Mouse (Mus musculus) kidney, adult 9 months (tissue): ENCODE results near the gene Pcare.

Experiments used
- DNase-seq: peaks from one replicate; pipeline ENCODE4 v3.0.0; 2022

Gene Pcare

GRCm38 (mm10) chr17:71721019-71721418, 31.7 kb downstream of the Pcare start:
- DNase-seq, result no peak

DNA sequence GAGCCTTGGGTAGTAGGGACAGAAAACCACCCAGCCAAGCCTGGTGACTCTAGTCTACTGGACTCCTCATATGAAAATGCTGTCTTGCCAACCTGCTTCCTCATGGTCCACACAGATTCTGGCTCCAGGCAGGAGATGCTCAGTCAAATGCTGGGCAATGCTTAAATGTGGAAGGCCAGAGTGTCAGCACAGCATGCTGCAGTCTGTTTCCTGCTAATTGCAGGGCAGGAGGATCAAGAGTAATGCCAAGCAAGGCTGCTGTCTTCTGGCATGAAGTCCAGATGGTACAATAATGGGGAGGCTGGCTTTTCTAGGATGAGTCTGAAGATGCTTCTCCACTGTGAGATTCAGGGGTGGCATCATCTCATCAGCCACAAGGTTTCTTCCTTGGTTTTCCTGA, 32.3 kb downstream of the Pcare start:
- no peak for DNase-seq

- DNase-seq, result no peak
Observed at GRCm38 (mm10) chr17:71717881-71718625, 34.6 kb downstream of the Pcare start.

- DNase-seq, result no peak
Observed at GRCm38 (mm10) chr17:71715034-71715433, 37.7 kb downstream of the Pcare start.

DNA sequence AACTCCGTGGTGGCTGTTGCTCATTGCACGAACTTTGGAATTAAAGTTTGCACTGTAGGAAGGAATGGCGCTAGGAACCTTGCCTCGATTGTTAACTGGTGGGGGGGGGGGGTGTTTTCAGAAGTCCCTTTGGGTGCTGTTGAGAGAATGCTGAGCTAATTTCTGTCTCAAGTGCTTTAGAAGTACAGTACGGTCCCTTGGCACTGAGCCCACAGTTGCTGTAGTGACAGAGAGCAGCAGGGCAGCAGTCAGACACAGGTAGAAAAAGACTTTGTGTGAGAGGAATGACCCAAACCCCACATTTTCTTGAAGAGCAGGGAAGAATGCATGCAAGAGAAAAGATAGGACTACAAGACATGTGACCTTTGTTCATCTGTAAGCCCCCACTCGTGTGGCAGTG, 40.4 kb downstream of the Pcare start:
- no peak for DNase-seq

GRCm38 (mm10) chr17:71707715-71708114, 45.0 kb downstream of the Pcare start:
- DNase-seq, result no peak

DNA sequence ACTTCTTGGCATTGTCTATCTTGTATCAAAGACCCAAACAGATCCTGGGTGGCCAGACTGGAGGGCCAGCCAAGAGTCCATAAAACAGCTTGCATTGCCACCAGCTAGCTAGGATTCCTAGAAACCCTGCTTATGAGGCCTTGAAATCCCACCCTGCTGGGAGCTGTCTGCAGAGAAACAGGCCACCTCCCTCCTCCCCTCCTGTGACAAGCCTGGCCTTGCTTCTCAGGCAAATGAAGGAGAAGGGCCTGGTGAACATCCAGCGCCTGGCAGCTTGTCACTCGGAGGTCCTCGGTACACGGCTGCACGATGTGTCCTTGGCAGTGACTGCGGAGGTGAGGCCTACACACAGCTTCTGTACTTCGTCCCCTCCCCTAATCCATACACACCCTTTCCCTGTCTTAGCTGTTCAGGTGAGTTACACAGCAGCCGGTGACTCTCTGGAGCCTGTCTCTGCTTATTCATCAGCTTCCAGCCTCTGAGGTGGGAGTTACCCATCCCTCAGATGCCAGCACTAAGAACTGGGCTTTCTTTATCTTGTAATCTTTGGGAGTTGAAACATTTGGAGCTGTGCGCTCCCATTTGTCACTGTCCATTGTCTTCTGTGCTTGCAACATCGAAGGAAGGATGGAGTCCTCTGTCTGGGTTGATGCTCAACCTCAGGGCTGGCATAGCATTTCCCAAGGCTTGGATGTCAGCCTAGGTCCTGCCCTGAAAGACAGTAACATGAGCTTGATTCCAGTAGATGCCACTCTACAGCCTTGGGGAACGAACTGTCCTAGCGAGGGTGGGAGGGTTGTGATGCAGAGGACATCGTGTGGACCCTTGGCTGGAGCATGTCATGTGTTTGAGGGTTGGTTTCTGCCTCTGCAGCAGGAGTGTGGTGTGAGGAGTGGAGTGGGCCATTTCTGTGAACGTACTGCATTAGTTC, 46.9 kb downstream of the Pcare start:
- no peak for DNase-seq

DNA sequence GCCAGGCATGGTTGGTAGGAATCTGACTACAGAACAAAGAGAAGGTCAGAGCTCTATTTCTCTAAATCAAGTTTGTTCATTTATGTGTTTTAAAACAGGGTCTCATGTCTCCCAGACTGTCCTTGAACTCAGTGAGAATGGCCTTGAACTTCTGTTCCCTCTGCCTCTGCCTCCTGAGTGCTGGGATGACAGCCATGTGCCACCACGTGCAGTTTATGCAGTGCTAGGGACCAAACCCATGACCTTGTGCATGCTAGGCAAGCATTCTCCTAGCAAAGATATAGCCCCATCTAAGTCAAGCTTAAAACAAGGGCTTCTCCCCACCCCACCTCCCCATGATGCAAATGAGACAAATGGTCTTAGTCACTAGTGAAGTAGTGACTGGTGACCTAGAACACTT, 47.6 kb downstream of the Pcare start:
- no peak for DNase-seq

DNA sequence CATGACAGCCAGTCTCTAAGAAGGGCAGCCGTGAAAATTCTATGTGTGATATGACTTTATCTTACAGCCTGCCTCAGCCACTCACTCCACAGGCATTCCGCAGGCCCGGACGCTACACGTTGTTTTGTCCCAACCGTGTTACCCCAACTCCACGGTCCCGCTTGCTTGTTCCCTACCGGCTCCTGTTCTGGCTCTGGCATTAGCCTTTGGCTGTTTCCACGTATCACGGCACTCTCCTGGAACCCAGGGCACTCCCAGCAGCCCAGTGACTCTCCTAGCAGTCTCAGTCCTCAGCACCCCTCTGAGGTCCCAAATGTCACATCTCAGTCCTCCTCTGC, 54.1 kb downstream of the Pcare start:
- no peak for DNase-seq

DNA sequence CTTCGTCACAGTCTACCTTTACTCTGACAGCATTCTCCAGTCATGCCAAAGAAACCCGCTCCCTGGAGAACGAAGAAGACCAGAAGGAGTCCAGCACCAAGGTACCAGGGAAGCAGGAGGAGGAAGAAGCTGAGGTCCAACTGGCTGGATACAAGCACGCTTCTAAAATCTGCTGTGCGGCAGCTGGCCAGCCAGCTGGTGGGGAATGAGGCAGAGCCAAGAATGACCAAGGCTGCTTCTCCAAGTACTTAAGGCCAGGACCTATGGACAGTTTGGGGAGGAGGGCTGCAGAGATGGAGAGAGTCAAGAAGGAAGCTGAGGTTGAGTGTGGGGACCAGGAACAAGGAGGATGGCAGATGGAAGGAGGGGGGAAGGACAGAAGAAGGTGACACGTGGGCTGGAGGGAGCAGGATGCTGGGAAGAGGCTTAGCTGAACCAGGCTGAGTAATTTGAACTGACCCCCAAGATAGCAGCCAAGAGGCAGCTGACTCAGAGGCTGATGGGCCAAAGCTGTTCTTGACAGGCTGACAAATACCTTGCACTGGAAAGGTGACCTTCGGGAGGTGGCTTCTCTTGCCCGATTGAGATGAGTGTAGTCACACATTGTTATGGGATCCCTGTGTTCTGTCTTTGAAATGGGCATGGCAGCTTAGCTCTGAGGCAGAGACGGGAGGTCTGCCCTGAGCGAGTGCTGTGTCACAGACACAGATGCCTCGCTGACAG, 54.6 kb downstream of the Pcare start:
- no peak for DNase-seq

DNA sequence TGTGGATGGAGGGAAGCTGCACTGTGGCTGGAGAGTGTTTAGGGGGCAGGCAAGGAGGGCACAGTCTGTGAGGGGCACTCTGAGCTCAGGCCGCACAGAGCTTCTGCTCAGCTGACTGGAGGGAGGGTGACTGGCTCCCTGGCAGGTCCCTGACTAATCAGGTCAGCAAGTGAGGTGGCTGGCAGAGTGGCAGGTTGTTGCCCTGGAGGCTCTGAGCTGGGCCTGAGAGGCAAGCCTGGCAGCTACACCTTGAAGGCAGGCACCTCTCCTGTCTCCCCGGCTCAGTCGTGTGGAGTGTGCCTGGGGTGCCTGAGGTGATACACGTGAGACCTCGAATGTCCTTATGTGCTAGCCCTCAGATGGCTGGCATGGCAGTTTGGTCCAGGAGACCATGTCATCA, 56.3 kb downstream of the Pcare start:
- DNase-seq, result no peak

- no peak for DNase-seq
Observed at GRCm38 (mm10) chr17:71695716-71696315, 56.9 kb downstream of the Pcare start.

- no peak for DNase-seq
Observed at GRCm38 (mm10) chr17:71695151-71695550, 57.5 kb downstream of the Pcare start.

DNA sequence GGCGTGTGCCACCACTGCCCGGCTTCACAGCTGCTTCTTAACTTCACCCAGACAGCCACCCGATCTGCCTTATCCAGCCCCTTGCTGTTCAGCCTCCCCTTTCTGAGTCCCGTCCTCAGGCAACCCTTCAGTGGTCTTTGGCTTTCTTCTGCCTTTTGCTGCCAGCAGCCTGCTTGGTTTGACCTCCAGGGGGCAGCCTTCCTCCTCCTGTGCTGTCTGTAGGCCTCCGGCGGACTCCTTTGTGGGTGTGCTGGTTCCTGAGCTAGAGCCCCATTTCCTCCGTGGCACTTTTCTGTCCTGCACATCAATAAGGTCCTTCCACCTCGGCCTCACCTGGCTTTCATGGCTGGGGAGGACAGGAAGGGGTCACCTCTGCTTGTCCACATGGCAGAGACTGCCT, 58.9 kb downstream of the Pcare start:
- DNase-seq, result peak; percentile 23
